Mouse (Mus musculus): ENCODE data around the gene Amigo1. TPM values are rescaled to one million over a fixed set of nuclear protein-coding genes. Genes with fewer than 3 reads are reported as not detected.

Amigo1 gene
- polyA plus RNA-seq (2017; shearing (Covaris generic)): 0.21 TPM

GRCm38 (mm10) chr3:108186098-108187047 is at the start of gene Amigo1:
Gene Amigo1 (plus strand): TSS chr3:108186335.

GRCm38 (mm10) chr3:108145534-108146445 is 40.3 kb upstream of the Amigo1 start, which contains the start of gene Gnai3:
Gene Gnai3 (minus strand): TSS chr3:108146146.

GRCm38 (mm10) chr3:108154656-108155055 is 31.5 kb upstream of the Amigo1 start, which contains the start of gene Gpr61:
Gene Gpr61 (minus strand): TSS chr3:108154882.

GRCm38 (mm10) chr3:108200329-108201323 is 14.5 kb downstream of the Amigo1 start, which contains the start of gene Cyb561d1:
Gene Cyb561d1 (minus strand): TSS chr3:108201212.

GRCm38 (mm10) chr3:108210771-108211139 is 24.6 kb downstream of the Amigo1 start, which contains the start of gene Atxn7l2:
Gene Atxn7l2 (minus strand): TSS chr3:108210934.

GRCm38 (mm10) chr3:108226558-108227350 is 40.6 kb downstream of the Amigo1 start, which contains the start of gene Sypl2:
Gene Sypl2 (minus strand): TSS chr3:108226648.

Other genes starting within 250 kb of the Amigo1 start
- not detected for gene Gstm6, start 242.6 kb upstream of the Amigo1 start, polyA plus RNA-seq (2017; shearing (Covaris generic))
- not detected for gene Gstm3, start 217.1 kb upstream of the Amigo1 start, polyA plus RNA-seq (2017; shearing (Covaris generic))
- gene Gstm2, start 199.9 kb upstream of the Amigo1 start, polyA plus RNA-seq (2017; shearing (Covaris generic)): not detected
- 4.6 TPM for gene Gstm1, start 168.4 kb upstream of the Amigo1 start, polyA plus RNA-seq (2017; shearing (Covaris generic))
- gene Gstm4, start 141.4 kb upstream of the Amigo1 start, polyA plus RNA-seq (2017; shearing (Covaris generic)): 11.1 TPM
- gene Ampd2, start 99.7 kb upstream of the Amigo1 start, polyA plus RNA-seq (2017; shearing (Covaris generic)): 50.0 TPM
- gene Gnat2, start 93.5 kb upstream of the Amigo1 start, polyA plus RNA-seq (2017; shearing (Covaris generic)): not detected
- 217 TPM for gene Gnai3, start 40.2 kb upstream of the Amigo1 start, polyA plus RNA-seq (2017; shearing (Covaris generic))
- not detected for gene Gpr61, start 31.5 kb upstream of the Amigo1 start, polyA plus RNA-seq (2017; shearing (Covaris generic))
- 28.0 TPM for gene Cyb561d1, start 14.9 kb downstream of the Amigo1 start, polyA plus RNA-seq (2017; shearing (Covaris generic))
- gene Atxn7l2, start 24.6 kb downstream of the Amigo1 start, polyA plus RNA-seq (2017; shearing (Covaris generic)): 9.5 TPM
- gene Sypl2, start 40.3 kb downstream of the Amigo1 start, polyA plus RNA-seq (2017; shearing (Covaris generic)): not detected
- gene Psma5, start 70.6 kb downstream of the Amigo1 start, polyA plus RNA-seq (2017; shearing (Covaris generic)): 156 TPM
- gene Sort1, start 97.7 kb downstream of the Amigo1 start, polyA plus RNA-seq (2017; shearing (Covaris generic)): not detected
- gene Mybphl, start 178.6 kb downstream of the Amigo1 start, polyA plus RNA-seq (2017; shearing (Covaris generic)): not detected
- gene Psrc1, start 197.5 kb downstream of the Amigo1 start, polyA plus RNA-seq (2017; shearing (Covaris generic)): 2.6 TPM
- gene Celsr2, start 229.2 kb downstream of the Amigo1 start, polyA plus RNA-seq (2017; shearing (Covaris generic)): 0.63 TPM

Measured in CD4-positive, CD25-positive, alpha-beta regulatory T cell, adult 9 weeks (primary cell).